Mouse (Mus musculus) lung, postnatal 0 days (tissue): ENCODE measurements around the gene Ahnak.

ENCODE experiments used
- CTCF ChIP-seq: IDR thresholded peaks from 2 replicates; pipeline ENCODE4 v1.5.1; 2016; ENCODE audit warnings: antibody characterized with exemption, mild to moderate bottlenecking
- EP300 ChIP-seq: IDR thresholded peaks from 2 replicates; pipeline ENCODE4 v1.6.1; 2016; ENCODE audit warnings: antibody characterized with exemption, mild to moderate bottlenecking, control low read depth

DNA sequence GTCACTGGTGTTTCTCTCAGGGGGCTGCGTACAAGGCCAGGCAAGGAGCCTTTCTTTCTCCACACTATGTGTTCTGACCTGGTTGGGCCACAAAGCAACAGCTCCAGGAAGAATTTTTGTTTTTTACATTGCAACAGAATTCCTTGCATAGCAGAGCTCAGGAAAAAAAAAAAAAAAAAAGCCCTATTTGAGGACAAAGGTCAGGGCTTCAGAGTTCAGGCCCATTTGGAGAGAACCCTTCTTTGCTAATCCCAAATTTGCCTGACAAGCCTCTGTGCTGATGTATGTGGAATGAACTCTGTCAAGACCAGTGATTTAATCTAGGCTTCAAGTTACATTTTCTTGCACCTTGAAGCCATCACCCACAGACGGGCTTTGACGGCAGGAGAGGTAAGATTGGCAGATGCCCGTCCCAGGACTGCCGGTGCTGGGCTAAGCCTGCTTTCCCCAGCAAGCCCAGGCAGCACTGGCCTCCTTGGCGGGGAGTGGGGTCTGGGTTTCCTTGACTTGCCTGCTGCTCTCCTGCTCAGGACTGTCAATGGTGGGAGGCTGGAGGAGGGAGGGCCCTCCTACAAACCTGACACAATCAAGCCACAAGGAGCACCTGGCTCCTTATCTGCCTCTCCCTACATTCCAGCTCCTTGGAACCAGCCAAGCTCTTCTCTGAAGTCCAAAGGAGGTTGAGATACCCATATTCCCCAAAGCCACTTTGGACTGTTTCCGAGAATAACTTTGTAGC lies 58.3 kb downstream of the Ahnak start:
- no peak for TF ChIP-seq CTCF
- peak; percentile 23 for TF ChIP-seq EP300
